Mouse (Mus musculus): ENCODE measurements at regions not wholly inside any gene's neighbourhood (a gene's known extent, or its start where the extent isn't known, plus 50 kb on each side); places are given as distances from the start of the nearest gene placed in this dataset.

- TF ChIP-seq CTCF (IDR thresholded peaks at IDR 0.05; ENCODE audit: low read depth) (no peak), EP300 (optimal IDR thresholded peaks at IDR 0.05) (no peak)
Measured at GRCm38 (mm10) chr7:74876667-74877066, 322.1 kb upstream of the Slco3a1 start.

All from stomach, postnatal 0 days (tissue).